Mouse (Mus musculus) right cerebral cortex, postnatal 4 days (tissue): ENCODE measurements around the gene Bin2.
"Not testable (repeated sequence)": the region's sequence is repeated elsewhere in the genome, so short reads cannot be mapped to it uniquely, and the experiment has no call there.

ENCODE experiments used
- DNase-seq: peaks from one replicate; pipeline ENCODE4 v3.0.0-alpha.2; 2022

Gene Bin2

DNA sequence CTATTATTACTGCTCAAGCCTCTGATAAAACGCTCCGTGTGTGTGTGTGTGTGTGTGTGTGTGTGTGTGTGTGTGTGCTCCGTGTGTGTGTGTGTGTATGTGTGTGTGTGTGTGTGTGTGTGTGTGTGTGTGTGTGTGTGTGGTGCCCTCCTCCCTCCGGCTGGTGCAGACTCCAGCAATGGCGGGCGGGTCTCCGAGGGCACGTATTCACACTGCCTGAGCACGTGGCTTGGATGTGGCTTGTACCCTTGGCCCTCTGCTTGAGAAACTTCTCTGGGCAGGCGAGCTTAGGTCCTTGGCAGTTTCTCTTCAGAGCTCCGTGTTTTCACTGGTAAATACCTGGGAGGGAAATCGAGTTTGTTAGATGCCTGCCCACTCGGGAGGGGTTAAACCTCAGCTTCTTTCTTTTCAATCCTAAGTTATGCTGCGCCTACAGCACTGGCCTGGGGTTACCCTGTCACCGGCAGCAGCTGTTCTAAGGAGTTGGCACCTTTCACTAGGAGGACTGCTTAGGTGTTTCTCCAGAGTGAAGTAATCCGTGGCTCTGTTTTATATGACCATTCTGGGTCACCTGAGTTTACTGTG lies 28.0 kb downstream of the Bin2 start:
- no peak for DNase-seq

DNA sequence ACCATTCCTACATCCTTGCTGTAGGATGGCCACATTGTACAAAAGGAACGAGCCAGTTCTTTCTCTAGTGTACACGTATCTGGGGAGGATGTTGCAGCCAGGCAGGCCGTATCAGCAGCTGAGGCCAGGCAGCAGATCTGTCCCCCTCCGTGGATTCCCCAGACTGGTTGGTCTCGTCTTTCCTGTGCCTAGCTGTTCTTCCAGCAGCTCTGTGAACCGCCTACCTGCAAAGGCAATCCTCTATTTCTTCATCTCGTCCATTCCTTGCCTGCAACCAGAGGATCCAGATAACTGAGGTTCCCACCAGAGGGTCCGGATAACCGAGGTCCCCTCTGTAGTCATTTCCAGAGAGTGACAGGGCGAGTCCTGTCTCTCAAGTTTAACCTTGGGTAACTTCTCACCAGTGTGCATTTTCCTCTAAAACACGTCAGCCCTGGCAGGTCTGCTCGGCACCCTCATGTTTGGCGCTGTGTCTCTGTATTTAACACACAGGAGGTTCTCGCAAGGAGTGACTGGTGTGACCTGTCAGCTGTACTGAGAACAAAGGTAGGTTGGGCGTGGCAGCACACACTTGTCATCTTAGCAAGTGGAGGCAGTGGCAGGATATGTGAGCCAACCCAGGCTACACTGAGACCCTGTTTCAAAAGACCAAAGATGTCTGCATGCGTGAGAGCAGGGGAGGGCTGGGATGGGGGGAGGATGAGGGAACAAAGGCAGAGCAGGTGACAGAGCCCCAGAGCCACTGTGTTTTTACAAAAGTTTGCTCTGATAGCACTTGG lies 29.2 kb downstream of the Bin2 start:
- DNase-seq, result no peak

DNA sequence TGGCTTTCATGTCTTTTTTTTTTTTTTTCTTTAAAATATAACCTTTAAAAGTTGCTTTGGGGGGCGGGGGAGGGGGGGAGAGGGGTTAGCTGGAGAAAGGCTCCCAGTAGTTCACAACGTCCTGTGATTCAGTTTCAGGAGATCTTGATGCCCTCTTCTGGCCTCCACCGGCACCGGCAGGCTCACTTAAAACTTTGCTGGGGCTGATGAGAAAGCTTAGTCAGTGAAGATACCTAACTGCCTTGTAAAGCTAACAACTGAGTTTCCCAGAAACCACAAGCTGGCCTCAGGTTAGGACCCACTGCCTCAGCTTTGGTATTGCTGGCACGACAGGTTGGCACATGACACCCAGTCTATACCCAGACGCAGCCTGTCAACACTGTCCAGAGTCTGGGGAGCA lies 31.7 kb downstream of the Bin2 start:
- DNase-seq, result no peak

DNA sequence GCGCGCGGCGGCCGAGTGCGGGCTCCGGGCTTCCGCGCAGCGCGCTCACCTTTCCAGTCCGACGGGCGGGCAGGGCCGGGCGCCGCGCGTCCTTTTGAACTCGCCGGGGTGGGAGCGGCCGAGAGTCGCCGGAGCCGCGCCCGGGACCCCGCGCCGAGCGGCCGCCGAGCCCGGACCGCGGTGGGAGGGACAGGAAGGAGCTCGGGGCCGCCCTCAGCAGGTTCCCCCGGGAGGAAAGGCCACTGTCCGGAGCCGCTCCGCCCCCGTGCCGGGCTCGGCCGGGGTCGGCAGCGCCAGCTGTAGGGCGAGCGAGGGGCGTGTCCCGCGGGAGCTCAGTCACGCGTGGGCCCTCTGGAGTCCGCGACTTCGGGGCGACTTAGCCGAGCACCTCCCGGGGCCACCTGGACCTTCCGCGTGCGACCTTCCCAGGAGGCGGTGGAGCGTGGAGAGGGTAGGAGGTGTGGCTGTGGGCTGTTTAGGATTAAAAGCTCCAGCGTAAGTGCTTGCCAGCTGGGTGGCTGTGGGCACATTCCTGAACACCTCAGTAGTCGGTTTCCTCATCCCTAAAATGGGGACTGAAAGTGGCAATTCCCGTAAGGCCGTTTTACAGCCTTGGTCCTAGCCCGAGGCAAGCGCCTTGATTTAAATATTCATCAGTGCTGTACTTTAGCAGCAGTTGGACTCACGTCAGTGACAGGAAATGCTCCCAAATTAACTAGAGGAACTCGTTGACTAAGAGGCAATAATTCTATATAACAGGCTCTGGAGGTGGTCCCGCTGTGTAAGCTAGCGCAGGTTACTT lies 32.5 kb downstream of the Bin2 start, which contains the start of gene Smagp:
Gene Smagp (minus strand): TSS at position 241 of the 802 bp plus-strand sequence.
- DNase-seq, result no peak

DNA sequence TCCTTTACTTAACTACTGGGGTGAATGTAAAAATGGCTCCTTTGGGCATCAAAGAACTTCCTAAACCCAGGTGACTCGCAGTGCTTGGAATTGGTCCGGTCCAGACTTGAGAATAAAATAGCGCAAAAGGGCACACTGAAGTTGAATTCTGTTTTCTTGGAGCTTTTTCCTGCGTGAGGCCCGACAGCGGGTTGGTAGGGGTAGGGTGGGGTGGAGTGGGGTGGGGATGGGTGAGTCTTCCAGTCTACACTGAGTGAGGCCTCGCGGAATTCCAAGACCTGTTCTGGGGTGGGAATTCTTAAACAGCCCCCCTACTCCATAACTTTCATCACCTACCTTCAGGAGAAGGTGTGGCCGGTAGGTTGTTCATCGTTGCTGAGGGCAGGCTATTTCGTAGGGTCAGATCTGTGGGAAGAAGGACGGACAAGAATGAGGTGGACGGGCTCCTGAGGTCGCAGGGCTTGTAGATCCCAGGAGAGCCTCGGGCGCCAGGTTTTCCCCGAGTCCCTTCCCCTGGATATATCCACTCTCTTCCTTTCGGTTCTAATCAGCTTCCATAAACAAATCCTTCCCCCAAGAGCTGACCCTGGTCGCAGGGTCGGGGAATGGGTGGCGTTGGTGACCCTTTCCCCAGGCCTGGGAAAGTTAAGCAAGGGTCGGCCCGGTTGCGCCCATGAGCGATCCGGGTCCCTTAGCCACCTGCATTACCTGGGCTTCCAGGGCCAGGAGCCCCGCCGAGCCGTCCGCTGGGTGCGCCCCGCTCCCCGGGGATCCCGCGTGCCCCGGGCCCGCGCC lies 33.3 kb downstream of the Bin2 start:
- no peak for DNase-seq

DNA sequence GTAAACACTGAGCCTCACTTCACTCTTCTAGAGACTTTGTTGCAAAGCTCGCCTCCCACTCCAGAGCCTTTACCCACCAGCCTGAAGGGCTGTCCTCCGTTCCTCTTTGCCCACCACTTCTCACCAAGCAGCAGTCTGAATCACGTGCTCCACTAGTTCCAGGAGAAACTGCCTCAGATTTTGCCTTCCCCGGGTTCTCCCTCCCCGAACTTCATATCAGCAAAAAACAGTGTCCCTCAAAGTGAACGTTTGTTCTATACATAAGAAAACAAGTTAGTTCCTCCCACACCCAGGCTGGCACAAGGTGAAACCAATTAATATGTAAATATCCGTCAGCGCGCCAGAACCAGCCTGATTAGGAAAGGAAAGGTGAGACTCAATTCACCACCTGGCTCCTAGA lies 34.1 kb downstream of the Bin2 start:
- no peak for DNase-seq

DNA sequence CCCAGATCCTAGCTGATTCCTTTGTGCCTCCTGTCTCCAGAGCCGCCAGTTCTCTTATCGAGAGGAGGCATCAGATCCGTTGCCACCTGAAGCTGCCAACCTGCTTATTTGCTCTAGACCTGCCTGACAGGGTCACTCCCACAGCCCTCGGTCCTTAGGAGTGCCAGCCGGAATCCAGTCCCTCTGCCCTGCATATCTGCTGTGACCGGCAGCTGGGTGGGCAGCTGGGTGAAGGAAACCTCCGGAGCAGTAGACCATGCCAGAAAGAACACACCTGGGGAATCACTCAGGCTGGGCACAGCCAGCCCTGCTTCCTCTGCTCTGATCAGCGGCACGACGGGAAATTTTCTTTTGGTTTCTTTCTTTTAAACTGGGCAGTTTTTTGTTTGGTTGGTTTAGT lies 36.0 kb downstream of the Bin2 start:
- DNase-seq, result no peak

DNA sequence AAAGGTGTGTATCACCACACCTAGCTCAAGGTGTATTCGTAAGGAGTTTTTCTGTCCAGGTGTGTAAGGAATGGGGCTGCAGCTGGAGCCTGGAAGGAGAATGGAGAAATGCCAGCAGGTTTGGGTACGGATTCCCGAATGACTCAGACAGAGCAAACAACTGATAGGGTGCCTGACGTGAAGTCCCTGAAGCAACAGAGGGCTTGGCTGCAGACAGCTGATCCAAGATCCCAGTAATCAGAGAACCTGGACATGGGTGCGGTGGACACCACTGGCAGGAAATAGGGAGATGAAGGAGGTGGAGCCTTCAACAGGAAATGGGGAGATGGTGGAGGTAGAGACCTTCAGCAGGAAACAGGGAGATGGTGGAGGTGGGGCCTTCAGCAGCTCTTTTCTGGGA lies 37.0 kb downstream of the Bin2 start:
- DNase-seq, result no peak

DNA sequence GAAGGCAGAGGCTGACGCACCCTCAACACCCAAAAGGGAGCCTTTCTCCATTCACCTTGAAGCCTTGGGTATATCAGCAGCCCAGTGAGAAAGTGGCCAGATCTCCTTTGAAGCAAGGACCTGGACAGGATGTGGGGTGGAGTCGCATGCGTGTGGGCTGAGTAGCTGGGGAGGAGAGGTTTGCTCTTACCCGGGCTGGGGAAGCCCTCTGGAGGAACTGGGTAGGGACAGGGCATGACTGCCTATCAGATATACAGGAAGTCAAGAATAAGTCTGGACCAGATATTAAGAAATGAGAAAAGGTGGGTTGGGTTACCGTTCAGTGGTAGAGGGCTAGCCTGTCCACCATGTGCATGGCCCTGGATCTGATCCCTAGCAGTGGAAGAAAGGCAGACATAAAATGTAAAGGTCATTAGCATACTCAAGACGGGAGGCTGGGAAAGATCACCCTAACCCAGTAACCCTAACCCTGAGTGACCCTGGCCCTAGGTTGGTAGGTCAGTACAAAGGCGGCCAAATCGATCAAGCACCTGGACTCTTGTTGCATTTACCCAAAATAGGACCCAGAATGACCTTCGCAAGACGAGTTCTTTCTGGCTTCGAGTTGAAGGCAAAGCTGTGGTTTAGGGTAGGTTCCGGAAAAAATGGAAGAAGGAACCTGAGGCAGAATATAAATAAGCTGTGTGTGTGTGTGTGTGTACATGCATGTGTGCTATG lies 37.7 kb downstream of the Bin2 start:
- DNase-seq, result no peak

DNA sequence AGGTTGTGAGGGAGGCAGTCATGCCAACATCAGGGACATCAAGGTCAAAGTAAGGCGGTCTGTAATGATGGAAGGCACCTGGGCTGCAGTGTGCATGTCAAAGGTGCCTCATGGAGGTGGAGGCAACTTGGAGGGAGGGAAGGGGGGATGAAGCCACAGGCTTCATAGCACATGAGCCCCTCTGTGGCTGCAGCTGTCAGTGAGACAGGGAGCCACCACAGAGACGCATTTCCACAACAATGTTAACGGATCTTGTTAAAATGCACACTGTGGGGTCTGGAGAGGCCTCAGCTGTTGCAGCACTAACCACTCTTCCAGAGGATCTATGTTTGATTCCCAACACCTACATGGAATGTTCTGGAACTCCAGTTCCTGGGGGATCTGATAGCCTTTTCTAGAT lies 39.2 kb downstream of the Bin2 start:
- no peak for DNase-seq

DNA sequence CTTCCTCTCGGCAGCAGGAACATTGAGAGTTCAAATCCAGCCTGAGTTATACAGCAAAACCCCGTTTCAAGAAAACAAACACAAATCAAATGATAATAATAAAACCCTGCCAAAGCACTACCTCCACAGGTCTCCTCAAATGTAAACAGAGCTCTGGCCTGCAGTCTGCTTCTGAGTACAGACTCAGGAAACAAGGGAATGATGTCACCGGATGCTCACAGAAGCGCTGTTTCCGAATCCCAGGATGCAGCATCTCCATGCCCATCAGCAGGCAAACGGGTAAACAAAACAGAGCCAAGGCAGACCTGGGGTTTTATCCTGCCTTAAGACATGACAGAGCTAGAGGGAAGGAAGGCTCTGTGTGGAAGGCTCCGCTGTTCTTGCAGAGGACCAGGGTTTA lies 40.6 kb downstream of the Bin2 start:
- no peak for DNase-seq

DNA sequence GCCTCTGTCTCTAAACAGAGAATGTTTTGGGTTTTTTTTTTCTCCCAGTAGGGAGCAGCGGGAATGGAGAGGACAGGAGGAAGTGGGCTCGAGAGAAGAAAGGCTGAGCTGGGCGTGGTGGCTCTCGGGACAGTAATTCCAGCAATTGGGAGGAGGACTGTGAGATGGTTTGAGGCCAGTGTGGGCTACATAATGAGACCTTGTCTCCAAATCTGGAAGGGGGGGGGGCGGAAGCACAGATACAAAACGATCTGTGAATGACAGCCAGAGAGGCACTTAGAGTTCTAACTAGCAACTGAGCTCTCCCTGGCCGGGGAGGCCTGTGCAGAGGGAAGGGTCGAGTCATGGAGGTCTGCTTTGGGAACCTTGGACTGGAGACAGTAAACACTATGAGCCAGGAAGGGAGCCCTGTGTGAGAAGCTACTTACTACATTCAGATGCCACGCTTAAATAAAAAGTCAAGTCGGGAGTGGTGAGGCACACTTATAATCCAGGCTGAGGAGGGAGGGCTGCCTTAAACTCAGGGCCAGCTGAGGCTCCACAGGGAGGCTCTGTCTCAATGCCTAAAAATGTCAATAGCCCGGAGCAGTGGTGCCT lies 41.5 kb downstream of the Bin2 start:
- no peak for DNase-seq

DNA sequence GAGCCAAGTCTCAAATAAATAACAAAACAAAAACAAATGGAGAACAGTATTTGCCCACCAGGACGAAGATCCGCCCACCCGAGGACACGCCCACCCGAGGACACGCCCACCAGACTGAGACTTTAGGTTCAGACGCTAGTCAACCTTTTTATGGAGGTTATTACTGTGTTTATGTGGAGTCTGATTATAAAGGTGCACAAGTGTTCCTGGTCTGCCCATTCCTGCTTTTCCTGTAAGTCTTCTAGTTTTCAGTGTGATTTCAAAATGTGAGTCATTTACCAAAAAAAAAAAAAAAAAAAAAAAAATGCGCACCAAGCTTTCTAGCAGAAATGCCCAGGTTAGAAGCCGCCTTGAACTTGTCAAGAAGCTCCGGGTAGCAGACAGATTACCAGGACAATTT lies 42.1 kb downstream of the Bin2 start:
- no peak for DNase-seq

DNA sequence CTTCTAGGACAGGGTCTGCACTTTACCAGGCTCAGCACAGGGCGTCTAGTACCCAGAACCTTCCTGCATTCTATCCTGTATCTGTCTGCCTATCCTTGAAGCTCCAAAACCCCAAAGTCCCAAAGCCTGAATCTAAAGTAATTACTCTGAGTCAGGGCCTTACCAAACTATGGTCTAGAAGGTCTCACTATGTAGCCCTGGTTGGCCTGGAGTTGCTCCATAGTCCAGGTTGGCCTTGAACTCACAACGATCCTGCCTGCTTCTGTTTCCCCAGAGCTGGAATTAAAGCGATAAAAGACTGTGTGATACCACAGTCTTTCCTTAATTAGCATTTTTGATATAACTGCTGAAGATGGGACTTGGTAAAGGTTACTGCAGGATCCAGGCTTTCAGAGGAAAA lies 44.9 kb downstream of the Bin2 start:
- DNase-seq, result no peak

DNA sequence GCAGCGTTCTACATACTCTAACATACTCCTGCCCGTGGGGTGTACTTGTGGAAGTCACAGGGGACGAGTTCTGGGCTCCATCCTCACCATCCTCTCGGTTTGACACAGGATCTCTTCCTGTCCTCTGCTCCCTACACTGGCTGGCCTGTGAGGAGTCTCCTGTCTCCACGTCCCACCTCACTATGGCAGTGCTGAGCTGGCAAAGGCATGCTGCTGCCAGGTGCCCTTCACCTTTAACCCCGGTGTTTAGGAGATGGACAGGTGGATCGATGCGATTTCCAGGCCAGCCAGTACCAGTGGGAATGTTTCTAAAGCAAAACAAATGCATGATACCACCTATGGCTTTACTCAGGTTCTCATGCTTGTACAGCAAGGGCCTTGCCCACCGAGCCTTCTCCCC lies 45.6 kb downstream of the Bin2 start:
- no peak for DNase-seq

DNA sequence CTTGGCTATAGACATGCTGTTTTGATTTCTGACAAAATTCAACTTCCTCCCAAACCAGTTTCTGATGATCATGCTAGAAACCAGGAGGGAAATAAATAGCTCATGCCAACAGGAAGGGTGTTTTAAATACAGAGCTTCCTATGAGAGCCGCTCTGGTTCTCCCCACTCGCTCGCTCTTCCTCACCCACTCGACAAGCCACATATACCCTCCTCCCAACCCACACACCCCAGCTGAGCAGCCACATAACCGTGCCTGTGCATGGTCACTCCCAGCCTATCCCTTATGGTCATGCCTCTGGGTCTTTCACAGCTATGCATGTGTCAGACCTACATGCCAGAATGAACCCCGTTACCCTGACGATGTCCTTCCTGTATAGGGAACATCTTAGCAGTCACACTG lies 47.2 kb downstream of the Bin2 start:
- DNase-seq, result no peak

DNA sequence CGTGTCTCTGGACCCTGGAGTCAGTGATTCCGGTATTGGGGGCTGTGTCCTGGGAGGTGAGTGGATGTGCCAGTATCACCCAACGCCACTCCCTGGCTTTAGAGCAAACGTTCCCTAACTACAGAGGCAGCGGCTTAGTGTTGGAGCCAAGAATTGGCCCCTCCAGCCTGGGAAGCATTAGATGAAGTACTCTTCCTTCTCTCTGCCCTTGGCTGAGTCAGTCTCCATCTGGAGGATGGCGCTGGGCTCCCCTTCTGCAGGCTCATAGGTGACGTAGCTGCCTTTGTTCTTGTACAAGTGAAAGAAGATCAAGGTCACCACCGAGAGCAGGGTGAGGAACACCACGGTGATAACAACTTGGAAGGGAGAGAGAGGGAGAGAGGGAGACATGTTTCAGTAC lies 47.7 kb downstream of the Bin2 start:
- not testable (repeated sequence) for DNase-seq

DNA sequence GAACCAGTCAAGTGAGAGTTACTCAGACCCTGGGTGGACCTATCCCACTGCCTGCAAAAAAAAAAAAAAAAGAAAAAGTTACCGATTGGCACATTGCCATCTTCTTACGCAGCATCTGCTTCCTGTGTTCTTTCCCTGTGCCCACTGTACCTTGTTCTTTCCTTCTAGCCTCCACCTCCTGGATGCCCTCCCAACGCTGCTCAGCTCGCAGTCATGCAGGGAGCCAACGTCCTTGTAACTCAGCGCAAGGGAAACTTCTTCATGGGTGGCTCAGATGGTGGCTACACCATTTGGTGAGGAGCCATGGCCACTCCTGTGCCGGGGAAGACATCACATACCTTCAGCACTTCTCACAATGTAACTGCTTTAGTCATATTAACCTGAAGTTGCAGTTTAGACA lies 50.2 kb downstream of the Bin2 start:
- no peak for DNase-seq

DNA sequence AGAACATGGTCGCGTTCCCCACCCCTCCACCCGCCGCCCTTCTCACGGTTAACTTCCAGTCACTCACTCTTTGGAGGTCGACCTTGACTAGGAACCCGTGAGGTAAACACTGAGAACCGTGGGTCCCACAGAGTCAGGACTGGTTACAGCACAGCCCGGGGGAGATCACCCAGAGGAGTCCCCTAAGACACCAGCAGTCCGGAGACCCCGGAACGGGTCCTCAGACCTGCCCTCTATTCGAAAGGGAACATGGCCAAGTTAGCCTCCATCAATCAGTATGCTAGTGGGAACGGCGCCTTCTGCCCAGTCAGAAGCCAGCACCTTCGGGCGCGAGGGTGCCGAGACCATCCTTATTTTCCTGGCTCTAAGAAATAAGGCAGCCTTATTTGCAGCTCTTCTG lies 53.1 kb downstream of the Bin2 start:
- DNase-seq, result no peak

DNA sequence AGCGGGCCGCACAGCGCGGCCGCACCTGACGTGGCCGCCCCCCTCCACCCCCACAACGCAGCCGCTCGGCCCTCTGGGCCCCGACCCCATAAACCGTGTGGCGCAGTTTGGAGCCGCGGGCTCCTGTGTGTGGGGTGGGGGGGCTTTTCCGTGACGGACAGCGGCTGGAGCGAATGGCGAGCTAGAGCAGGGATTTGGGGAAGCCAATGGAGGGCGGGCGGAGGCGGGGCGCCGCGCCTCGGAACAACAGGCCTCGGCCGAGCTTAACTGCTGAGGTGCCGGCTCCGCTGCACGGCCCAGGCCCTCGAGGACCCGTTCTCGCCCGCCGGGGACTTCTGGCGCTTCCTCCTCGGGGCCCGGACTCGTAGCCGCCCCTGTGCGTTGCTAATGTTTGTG lies 53.5 kb downstream of the Bin2 start:
- peak; percentile 98 for DNase-seq

DNA sequence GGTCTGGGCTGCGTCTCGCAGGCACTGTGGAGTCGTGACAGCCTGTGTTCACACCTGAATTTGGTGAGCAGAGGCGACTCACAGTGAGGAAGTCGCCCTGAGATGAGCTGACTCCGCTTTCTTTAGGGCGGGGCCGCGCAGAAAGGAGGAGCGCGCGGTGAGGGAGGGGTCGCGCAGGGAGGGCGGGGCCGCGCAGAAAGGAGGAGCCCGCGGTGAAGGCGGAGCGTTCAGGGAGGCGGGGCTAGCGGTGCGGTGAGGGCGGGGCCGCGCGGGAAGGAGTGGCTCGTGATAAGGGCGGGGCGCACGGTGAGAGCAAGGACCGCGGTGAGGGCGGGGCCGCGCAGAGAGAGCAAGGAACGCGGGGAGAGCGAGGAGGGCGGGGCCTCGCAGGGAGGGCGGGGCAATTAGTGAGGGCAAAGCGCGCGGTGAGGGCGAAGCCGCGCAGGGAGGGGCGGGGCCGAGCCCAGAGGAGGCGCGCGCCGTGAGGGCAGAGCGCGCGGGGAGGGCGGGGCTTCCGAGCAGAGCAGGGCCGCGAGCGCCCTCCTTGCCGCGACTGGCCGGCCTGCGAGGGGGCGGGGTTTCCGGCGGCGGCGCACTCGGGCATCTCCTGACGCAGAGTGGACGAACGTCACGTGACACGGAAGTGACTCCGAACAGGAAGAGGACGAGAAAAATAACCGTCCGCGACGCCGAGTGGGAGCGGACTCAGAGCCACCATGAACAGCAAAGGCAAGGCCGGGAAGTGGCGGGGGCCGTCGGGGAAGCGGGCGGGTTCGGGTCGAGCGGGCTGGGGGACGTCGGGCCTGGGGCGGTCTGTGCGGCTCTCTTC lies 54.1 kb downstream of the Bin2 start, which contains the start of gene Dazap2:
Gene Dazap2 (plus strand): TSS at position 354 of the 829 bp plus-strand sequence.
- peak; percentile 94 for DNase-seq
